9 mouse cellular contexts compared by ENCODE assay signal in the genomic region with DNA sequence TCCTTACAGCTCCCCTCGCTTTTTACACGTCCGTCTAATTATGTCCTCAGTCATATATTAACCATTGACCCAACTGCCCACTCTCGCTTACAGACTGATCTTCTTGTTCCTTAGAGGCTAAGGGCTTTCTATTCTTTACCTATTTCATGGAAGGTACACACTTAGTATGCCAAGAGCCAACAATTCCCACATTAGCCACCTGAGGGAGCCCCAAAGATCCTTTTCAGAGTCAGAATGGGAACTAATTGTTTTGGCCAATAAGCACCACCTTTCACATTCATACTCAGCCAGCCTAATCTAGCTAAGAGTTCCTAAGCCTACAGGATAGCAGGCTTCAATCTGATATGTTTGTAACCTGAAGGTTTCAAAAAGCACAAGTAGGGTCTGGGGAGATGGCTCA. TPM values are rescaled to one million over a fixed set of nuclear protein-coding genes. Genes with fewer than 3 reads are reported as not detected.
DNase-seq lines count a peak whose midpoint lies in the region; ATAC-seq and TF ChIP-seq lines count a peak whose summit lies in the region.
"Had no signal": no experiment of that assay in that cellular context is flagged by ENCODE, and none has a peak within 500 bp of the region (broad histone marks: within the 10 kb centered on the region; RNA-seq: fewer than 3 reads in every experiment).

No protein-coding gene starts in this region.

- DNase-seq in hindbrain, postnatal 0 days (ENCODE audit: low spot score) = peak; percentile 13
- DNase-seq in hindbrain, embryonic 11.5 days (ENCODE audit: low spot score) = no peak
- peak; percentile 3 for DNase-seq in thymus, postnatal 14 days
- no peak for DNase-seq in thymus, postnatal 10 days (ENCODE audit: low spot score in 2 of 2)
- DNase-seq in kidney, adult 8-10 months = peak; percentile 31 to 47
- peak; percentile 17 for DNase-seq in stomach, postnatal 0 days (ENCODE audit: low spot score)
- no peak for DNase-seq in urinary bladder, adult 18-20 months (ENCODE audit: low spot score in 2 of 2)
- no peak for DNase-seq in gastrocnemius, adult 8-10 months (ENCODE audit: low spot score in 2 of 2)

- no peak overlapping the region for H3K4me3 ChIP-seq in hindbrain, postnatal 0 days (ENCODE audit: low read length)
- no peak overlapping the region for H3K4me3 ChIP-seq in hindbrain, embryonic 11.5 days (ENCODE audit: low read depth, low read length)
- no peak overlapping the region for H3K4me3 ChIP-seq in stomach, postnatal 0 days (ENCODE audit: low read depth, low read length)

- no peak for ATAC-seq in hindbrain, postnatal 0 days
- ATAC-seq in hindbrain, embryonic 11.5 days (ENCODE audit: low FRiP score) = no peak
- ATAC-seq in stomach, postnatal 0 days (ENCODE audit: low FRiP score, low TSS enrichment) = no peak

- no peaks in the 10 kb centered on the region for H3K27me3 ChIP-seq in hindbrain, postnatal 0 days (ENCODE audit: insufficient read depth, low read length)
- H3K27me3 ChIP-seq in hindbrain, embryonic 11.5 days (ENCODE audit: control insufficient read depth, insufficient read depth, low read length) = no peaks in the 10 kb centered on the region
- H3K27me3 ChIP-seq in stomach, postnatal 0 days (ENCODE audit: control insufficient read depth, insufficient read depth, low read length) = no peaks in the 10 kb centered on the region

- no peaks in the 10 kb centered on the region for H3K9me3 ChIP-seq in hindbrain, postnatal 0 days (ENCODE audit: low read length)
- no peaks in the 10 kb centered on the region for H3K9me3 ChIP-seq in hindbrain, embryonic 11.5 days (ENCODE audit: control insufficient read depth, low read length)
- no peaks in the 10 kb centered on the region for H3K9me3 ChIP-seq in stomach, postnatal 0 days (ENCODE audit: control insufficient read depth, low read length)

- TF ChIP-seq CTCF in hindbrain, postnatal 0 days (IDR thresholded peaks at IDR 0.05; ENCODE audit: low read depth) = peak; percentile 47
- peak; percentile 58 for TF ChIP-seq CTCF in stomach, postnatal 0 days (IDR thresholded peaks at IDR 0.05; ENCODE audit: low read depth)

- no peak overlapping the region for H3K4me2 ChIP-seq in hindbrain, postnatal 0 days (ENCODE audit: low read depth, low read length)
- no peak overlapping the region for H3K4me2 ChIP-seq in hindbrain, embryonic 11.5 days (replicated peaks; ENCODE audit: low read depth, low read length)
- no peak overlapping the region for H3K4me2 ChIP-seq in stomach, postnatal 0 days (replicated peaks; ENCODE audit: low read depth)

- no peak for TF ChIP-seq EP300 in stomach, postnatal 0 days (optimal IDR thresholded peaks at IDR 0.05)

- WGBS in hindbrain, postnatal 0 days = 79% methylated on average over 4 of the region's 4 CpGs
- WGBS in hindbrain, embryonic 11.5 days = 86% methylated on average over 4 of the region's 4 CpGs
- WGBS in stomach, postnatal 0 days = 72% methylated on average over 4 of the region's 4 CpGs

- H3K36me3 ChIP-seq in hindbrain, postnatal 0 days (ENCODE audit: insufficient read depth, low read length) = no peaks in the 10 kb centered on the region; the same call in 1 of the 2 replicates
- no peaks in the 10 kb centered on the region for H3K36me3 ChIP-seq in hindbrain, embryonic 11.5 days (ENCODE audit: control insufficient read depth, insufficient read depth, low read length)
- H3K36me3 ChIP-seq in stomach, postnatal 0 days (ENCODE audit: control insufficient read depth, insufficient read depth, low read length) = no peaks in the 10 kb centered on the region

- no peaks in the 10 kb centered on the region for H3K4me1 ChIP-seq in hindbrain, postnatal 0 days (ENCODE audit: insufficient read depth, low read length)
- H3K4me1 ChIP-seq in hindbrain, embryonic 11.5 days (replicated peaks; ENCODE audit: control insufficient read depth, insufficient read depth, low read length) = no peaks in the 10 kb centered on the region
- no peaks in the 10 kb centered on the region for H3K4me1 ChIP-seq in stomach, postnatal 0 days (replicated peaks; ENCODE audit: control insufficient read depth, insufficient read depth)

- H3K9ac ChIP-seq in hindbrain, postnatal 0 days (replicated peaks; ENCODE audit: low read length) = no peak overlapping the region
- no peak overlapping the region for H3K9ac ChIP-seq in hindbrain, embryonic 11.5 days (ENCODE audit: low read depth, low read length)
- H3K9ac ChIP-seq in stomach, postnatal 0 days (ENCODE audit: low read length) = no peak overlapping the region

- H3K27ac ChIP-seq in hindbrain, postnatal 0 days = no peak overlapping the region
- H3K27ac ChIP-seq in hindbrain, embryonic 11.5 days (ENCODE audit: low read depth, low read length) = no peak overlapping the region
- no peak overlapping the region for H3K27ac ChIP-seq in stomach, postnatal 0 days (replicated peaks)
- H3K27ac ChIP-seq: macrophage had no signal

RNA-seq across cellular contexts. Expression of a gene that starts 26.7 kb away (rescaled TPM):
- total RNA-seq in hindbrain, postnatal 0 days (2014; rRNA removed) = 0.65 and 1.4 TPM in 2 replicates
- polyA plus RNA-seq in hindbrain, postnatal 0 days (2015; fragmentation: Nextera tagmentation; extraction: Ambion mirVana) = 1.1 and 1.2 TPM in 2 replicates
- polyA plus RNA-seq in hindbrain, embryonic 11.5 days (2014; fragmentation: Nextera tagmentation; extraction: Ambion mirVana) = 5.8 and 6.1 TPM in 2 replicates
- 15.4 and 17.3 TPM in 2 replicates for polyA plus RNA-seq in stomach, postnatal 0 days (2015; fragmentation: Nextera tagmentation; extraction: Ambion mirVana)
- total RNA-seq in gastrocnemius, adult 8-10 months (2022) = under 1 TPM; 0.12 to 0.64 (median 0.58) TPM
- polyA plus RNA-seq: macrophage had no signal

RNA-seq across cellular contexts. Expression of a gene that starts 42.1 kb away (rescaled TPM):
- total RNA-seq in hindbrain, postnatal 0 days (2014; rRNA removed) = 35.6 and 41.1 TPM in 2 replicates
- polyA plus RNA-seq in hindbrain, postnatal 0 days (2015; fragmentation: Nextera tagmentation; extraction: Ambion mirVana) = 38.0 and 40.8 TPM in 2 replicates
- 51.6 and 55.0 TPM in 2 replicates for polyA plus RNA-seq in hindbrain, embryonic 11.5 days (2014; fragmentation: Nextera tagmentation; extraction: Ambion mirVana)
- polyA plus RNA-seq in stomach, postnatal 0 days (2015; fragmentation: Nextera tagmentation; extraction: Ambion mirVana) = 24.5 and 25.1 TPM in 2 replicates
- 1 to 10 TPM; 3.6 to 4.1 (median 3.9) TPM for total RNA-seq in gastrocnemius, adult 8-10 months (2022)

RNA-seq across cellular contexts. Expression of a gene that starts 42.2 kb away (rescaled TPM):
- total RNA-seq in hindbrain, postnatal 0 days (2014; rRNA removed) = 20.0 and 20.7 TPM in 2 replicates
- polyA plus RNA-seq in hindbrain, postnatal 0 days (2015; fragmentation: Nextera tagmentation; extraction: Ambion mirVana) = 67.1 and 79.9 TPM in 2 replicates
- 123 and 127 TPM in 2 replicates for polyA plus RNA-seq in hindbrain, embryonic 11.5 days (2014; fragmentation: Nextera tagmentation; extraction: Ambion mirVana)
- 49.5 and 50.7 TPM in 2 replicates for polyA plus RNA-seq in stomach, postnatal 0 days (2015; fragmentation: Nextera tagmentation; extraction: Ambion mirVana)
- 10 to 100 TPM; 26.8 to 31.3 (median 28.9) TPM for total RNA-seq in gastrocnemius, adult 8-10 months (2022)

Comparison
In these comparisons a context has a peak if more than half of its experiments do, and no peak if none do; other contexts are left out.
1. DNase-seq: peak in hindbrain, postnatal 0 days (single experiment), thymus, postnatal 14 days (single experiment), kidney, adult 8-10 months (2 of 2) and stomach, postnatal 0 days (single experiment); none in hindbrain, embryonic 11.5 days (single experiment), thymus, postnatal 10 days (0 of 2), urinary bladder, adult 18-20 months (0 of 2) and gastrocnemius, adult 8-10 months (0 of 2).